Mouse (Mus musculus) neural tube, embryonic 11.5 days (tissue): ENCODE data around the gene Kat14. TPM values are rescaled to one million over a fixed set of nuclear protein-coding genes. Genes with fewer than 3 reads are reported as not detected.

Experiments
- ATAC-seq: fragments of 200-750 bp; cut with Nextera tagmentation; 2 replicates; pipeline ENCODE4 v1.8.0; 2017; ENCODE audit warnings: moderate number of reproducible peaks, mild to moderate bottlenecking, moderate TSS enrichment, moderate library complexity; ENCODE audit not compliant: insufficient read depth, low FRiP score, low TSS enrichment
- DNase-seq: peaks from one replicate; pipeline ENCODE4 v3.0.0-alpha.2; 2015; ENCODE audit warnings: low spot score
- H3K27ac ChIP-seq: fragments of 300-500 bp; sonication (generic); 2 replicates; pipeline ENCODE4 v1.5.1; 2014; ENCODE audit warnings: low read depth, mild to moderate bottlenecking, low read length
- H3K27me3 ChIP-seq: fragments of 300-500 bp; sonication (generic); 2 replicates; pipeline ENCODE4 v1.6.1; 2014; ENCODE audit warnings: mild to moderate bottlenecking, low read length, mixed read lengths; ENCODE audit not compliant: control insufficient read depth, insufficient read depth
- H3K36me3 ChIP-seq: fragments of 300-500 bp; sonication (generic); 2 replicates; pipeline ENCODE4 v1.6.1; 2014; ENCODE audit warnings: mild to moderate bottlenecking, low read length, moderate library complexity, mixed read lengths; ENCODE audit not compliant: control insufficient read depth, insufficient read depth
- H3K4me1 ChIP-seq: fragments of 300-500 bp; sonication (generic); 2 replicates; pipeline ENCODE4 v1.6.1; 2014; ENCODE audit warnings: low read length, mixed read lengths; ENCODE audit not compliant: control insufficient read depth, insufficient read depth
- H3K4me2 ChIP-seq: fragments of 300-500 bp; sonication (generic); 2 replicates; pipeline ENCODE4 v1.6.1; 2014; ENCODE audit warnings: low read depth, mild to moderate bottlenecking, moderate library complexity
- H3K4me3 ChIP-seq: fragments of 300-500 bp; sonication (generic); 2 replicates; pipeline ENCODE4 v1.5.1; 2014; ENCODE audit warnings: low read depth, low read length
- H3K9ac ChIP-seq: fragments of 300-500 bp; sonication (generic); 2 replicates; pipeline ENCODE4 v1.6.1; 2014; ENCODE audit warnings: mild to moderate bottlenecking, low read length
- H3K9me3 ChIP-seq: fragments of 300-500 bp; sonication (generic); 2 replicates; pipeline ENCODE4 v1.6.1; 2016; ENCODE audit warnings: low read length; ENCODE audit not compliant: control insufficient read depth
- WGBS: fragments of 180-500 bp; shearing (Covaris S2); extraction: QIAGEN DNeasy Blood & Tissue Kit; methylation state at CpG from one replicate; pipeline ENCODE4 v1.1.7; 2014; 5-methylcytosine and 5-hydroxymethylcytosine counted together
- polyA plus RNA-seq: library from polyadenylated mRNA; unstranded; fragments of >200 nt; fragmentation: Nextera tagmentation; extraction: Ambion mirVana; gene quantifications from 2 replicates; pipeline ENCODE4 v1.2.1, GENCODE M21; 2014

Gene Kat14
- polyA plus RNA-seq, 1 experiment from 2014 or later = 41.1 TPM

DNA sequence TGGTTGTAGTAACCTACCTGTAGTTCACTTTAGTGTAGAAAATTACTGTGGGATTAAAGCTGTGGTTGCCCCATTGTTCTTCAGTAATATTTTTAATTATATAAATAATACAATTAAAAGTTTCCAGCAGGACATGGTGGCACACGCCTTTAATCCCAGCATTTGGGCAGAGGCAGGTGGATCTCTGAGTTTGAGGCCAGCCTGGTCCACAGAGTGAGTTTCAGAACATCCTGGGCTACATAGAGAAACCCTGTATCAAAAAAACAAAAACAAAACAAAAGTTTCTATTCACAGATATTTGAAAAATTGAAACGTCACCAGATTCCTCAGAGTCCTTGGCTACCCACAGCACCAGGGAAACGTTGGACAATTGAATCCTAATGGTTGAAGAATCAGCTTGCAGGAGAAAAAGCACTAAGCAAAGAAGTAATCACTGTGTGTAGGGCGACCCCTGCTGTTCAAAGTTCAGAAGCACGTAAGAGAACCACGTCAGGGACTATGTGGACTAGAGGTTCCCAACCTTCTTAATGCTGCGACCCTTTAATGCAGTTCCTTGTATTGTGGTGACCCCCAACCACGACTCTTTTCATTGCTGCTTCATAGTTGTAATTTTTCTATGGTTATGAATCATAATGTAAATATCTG lies 83.7 kb downstream of the Kat14 start:
- Histone ChIP-seq H3K4me1 (no peaks in the 10 kb centered on the region), H3K9me3 (no peaks in the 10 kb centered on the region), H3K27ac (no peak overlapping the region), H3K4me2 (no peak overlapping the region), H3K36me3 (no peaks in the 10 kb centered on the region), H3K9ac (no peak overlapping the region), H3K27me3 (no peaks in the 10 kb centered on the region), H3K4me3 (no peak overlapping the region)
- WGBS = 18% methylated on average over 8 of the region's 8 CpGs
- peak; percentile 75 for DNase-seq
- peak; percentile 55; the same call in 1 of the 2 replicates for ATAC-seq

Other genes with a start within 250 kb of the Kat14 start
- gene Mgme1, start 98.3 kb upstream of the Kat14 start, polyA plus RNA-seq = 16.8 and 17.0 TPM in 2 replicates
- gene Snx5, start 98.1 kb upstream of the Kat14 start, polyA plus RNA-seq = 94.0 and 106 TPM in 2 replicates
- gene Ovol2, start 36.8 kb upstream of the Kat14 start, polyA plus RNA-seq = not detected in 2 replicates
- gene Pet117, start within 50 bp of the Kat14 start, polyA plus RNA-seq = not detected in 2 replicates
- 4.1 and 4.8 TPM in 2 replicates for gene Dzank1, start 158.4 kb downstream of the Kat14 start, polyA plus RNA-seq
- gene Polr3f, start 158.7 kb downstream of the Kat14 start, polyA plus RNA-seq = 29.8 and 32.4 TPM in 2 replicates
- 63.8 and 65.4 TPM in 2 replicates for gene Rbbp9, start 181.9 kb downstream of the Kat14 start, polyA plus RNA-seq
- gene Sec23b, start 187.2 kb downstream of the Kat14 start, polyA plus RNA-seq = 113 and 127 TPM in 2 replicates
- 39.9 and 42.5 TPM in 2 replicates for gene Smim26, start 225.1 kb downstream of the Kat14 start, polyA plus RNA-seq
- gene Dtd1, start 230.9 kb downstream of the Kat14 start, polyA plus RNA-seq = 35.0 and 43.7 TPM in 2 replicates